Mouse (Mus musculus) stomach, embryonic 15.5 days (tissue): Measurements from ENCODE around the gene Dhx34. TPM values are rescaled to one million over a fixed set of nuclear protein-coding genes. Genes with fewer than 3 reads are reported as not detected.

Source experiments
- ATAC-seq: fragments of 200-750 bp; cut with Nextera tagmentation; 2 replicates; pipeline ENCODE4 v1.8.0; 2017; ENCODE audit warnings: low read depth, moderate number of reproducible peaks, moderate TSS enrichment; ENCODE audit not compliant: insufficient read depth, low FRiP score
- H3K27ac ChIP-seq: fragments of 300-500 bp; sonication (generic); 2 replicates; pipeline ENCODE4 v1.5.1; 2015; ENCODE audit warnings: mild to moderate bottlenecking, inconsistent platforms
- H3K27me3 ChIP-seq: fragments of 300-500 bp; sonication (generic); replicated peaks from 2 replicates; pipeline ENCODE4 v1.6.1; 2015; ENCODE audit warnings: inconsistent platforms
- H3K36me3 ChIP-seq: fragments of 300-500 bp; sonication (generic); 2 replicates; pipeline ENCODE4 v1.6.1; 2015; ENCODE audit warnings: inconsistent platforms
- H3K4me1 ChIP-seq: fragments of 300-500 bp; sonication (generic); 2 replicates; pipeline ENCODE4 v1.6.1; 2015; ENCODE audit warnings: inconsistent platforms
- H3K4me2 ChIP-seq: fragments of 300-500 bp; sonication (generic); 2 replicates; pipeline ENCODE4 v1.6.1; 2015; ENCODE audit warnings: mild to moderate bottlenecking, inconsistent platforms
- H3K4me3 ChIP-seq: fragments of 300-500 bp; sonication (generic); replicated peaks from 2 replicates; pipeline ENCODE4 v1.5.1; 2015; ENCODE audit warnings: inconsistent platforms
- H3K9ac ChIP-seq: fragments of 300-500 bp; sonication (generic); 2 replicates; pipeline ENCODE4 v1.6.1; 2015; ENCODE audit warnings: inconsistent platforms
- H3K9me3 ChIP-seq: fragments of 300-500 bp; sonication (generic); 2 replicates; pipeline ENCODE4 v1.6.1; 2016; ENCODE audit warnings: inconsistent platforms
- WGBS: fragments of 180-500 bp; shearing (Covaris S2); methylation state at CpG from one replicate; pipeline ENCODE4 v1.1.7; 2015; 5-methylcytosine and 5-hydroxymethylcytosine counted together
- polyA plus RNA-seq: library from polyadenylated mRNA; unstranded; fragments of >200 nt; fragmentation: Nextera tagmentation; extraction: Ambion mirVana; gene quantifications from 2 replicates; pipeline ENCODE4 v1.2.1, GENCODE M21; 2015

The Dhx34 gene
- polyA plus RNA-seq, 1 experiment from 2014 or later, result 37.9 TPM

GRCm38 (mm10) chr7:16156105-16156714, 65.6 kb downstream of the Dhx34 start:
- Histone ChIP-seq H3K27me3 (peaks cover 16% of the 10 kb centered on the region; the same call in 1 of the 2 replicates), H3K9ac (no peak overlapping the region), H3K4me3 (no peak overlapping the region), H3K4me1 (no peaks in the 10 kb centered on the region), H3K9me3 (no peaks in the 10 kb centered on the region), H3K36me3 (no peaks in the 10 kb centered on the region), H3K27ac (no peak overlapping the region), H3K4me2 (no peak overlapping the region)
- WGBS, result 66% methylated on average over 8 of the region's 8 CpGs
- no peak for ATAC-seq

- WGBS, result 73% methylated on average over 9 of the region's 9 CpGs
- H3K4me3 ChIP-seq, result no peak overlapping the region
- no peak for ATAC-seq
These were observed 66.5 kb downstream of the Dhx34 start for GRCm38 (mm10) chr7:16155132-16155872.

GRCm38 (mm10) chr7:16153522-16153921, 68.3 kb downstream of the Dhx34 start:
- peaks cover 2% of the 10 kb centered on the region; the same call in 1 of the 2 replicates for H3K27me3 ChIP-seq
- peak; percentile 66; the same call in 1 of the 2 replicates for ATAC-seq

More at GRCm38 (mm10) chr7:16155132-16155872, 66.5 kb downstream of the Dhx34 start:
- Histone ChIP-seq H3K27ac (no peak overlapping the region), H3K9ac (no peak overlapping the region), H3K36me3 (no peaks in the 10 kb centered on the region), H3K4me1 (no peaks in the 10 kb centered on the region), H3K27me3 (peaks cover 16% of the 10 kb centered on the region; the same call in 1 of the 2 replicates), H3K9me3 (no peaks in the 10 kb centered on the region), H3K4me2 (no peak overlapping the region)

GRCm38 (mm10) chr7:16150191-16151145, 71.4 kb downstream of the Dhx34 start:
- Histone ChIP-seq H3K4me2 (no peak overlapping the region), H3K9me3 (no peaks in the 10 kb centered on the region), H3K36me3 (no peaks in the 10 kb centered on the region), H3K9ac (no peak overlapping the region), H3K27me3 (no peaks in the 10 kb centered on the region), H3K4me3 (no peak overlapping the region), H3K27ac (no peak overlapping the region), H3K4me1 (no peaks in the 10 kb centered on the region)
- 64% methylated on average over 9 of the region's 9 CpGs for WGBS
- ATAC-seq, result no peak

More at GRCm38 (mm10) chr7:16153522-16153921, 68.3 kb downstream of the Dhx34 start:
- Histone ChIP-seq H3K27ac (no peak overlapping the region), H3K9ac (no peak overlapping the region), H3K9me3 (no peaks in the 10 kb centered on the region), H3K36me3 (no peaks in the 10 kb centered on the region), H3K4me3 (no peak overlapping the region), H3K4me1 (no peaks in the 10 kb centered on the region), H3K4me2 (no peak overlapping the region)
- 17% methylated on average over 10 of the region's 10 CpGs for WGBS

- ATAC-seq, result no peak
- 62% methylated on average over 5 of the region's 5 CpGs for WGBS
- Histone ChIP-seq H3K4me3 (no peak overlapping the region), H3K36me3 (no peaks in the 10 kb centered on the region), H3K27ac (no peak overlapping the region), H3K4me2 (no peak overlapping the region), H3K27me3 (no peaks in the 10 kb centered on the region), H3K9me3 (no peaks in the 10 kb centered on the region), H3K9ac (no peak overlapping the region), H3K4me1 (no peaks in the 10 kb centered on the region)
These were observed 72.6 kb downstream of the Dhx34 start for GRCm38 (mm10) chr7:16149241-16149640.

- Histone ChIP-seq H3K27ac (no peak overlapping the region), H3K36me3 (no peaks in the 10 kb centered on the region), H3K9ac (no peak overlapping the region), H3K27me3 (no peaks in the 10 kb centered on the region), H3K4me1 (no peaks in the 10 kb centered on the region), H3K9me3 (no peaks in the 10 kb centered on the region), H3K4me2 (no peak overlapping the region), H3K4me3 (no peak overlapping the region)
- WGBS, result 14% methylated on average over 15 of the region's 15 CpGs
- no peak for ATAC-seq
These were observed 74.2 kb downstream of the Dhx34 start for GRCm38 (mm10) chr7:16147643-16148042.

Other genes starting within 250 kb of the Dhx34 start
- 5.8 and 7.2 TPM in 2 replicates for gene Bicra, start 174.1 kb downstream of the Dhx34 start, polyA plus RNA-seq
- gene Zfp541, start 160.2 kb downstream of the Dhx34 start, polyA plus RNA-seq, result 0.04 and 0.10 TPM in 2 replicates
- 175 and 176 TPM in 2 replicates for gene Napa, start 123.6 kb downstream of the Dhx34 start, polyA plus RNA-seq
- gene Kptn, start 102.1 kb downstream of the Dhx34 start, polyA plus RNA-seq, result 29.5 and 29.9 TPM in 2 replicates
- 0.30 and 0.35 TPM in 2 replicates for gene Slc8a2, start 92.2 kb downstream of the Dhx34 start, polyA plus RNA-seq
- 28.2 and 28.8 TPM in 2 replicates for gene Meis3, start 46.9 kb downstream of the Dhx34 start, polyA plus RNA-seq
- 0.28 and 0.37 TPM in 2 replicates for gene C5ar2, start 22.1 kb upstream of the Dhx34 start, polyA plus RNA-seq
- gene C5ar1, start 37.5 kb upstream of the Dhx34 start, polyA plus RNA-seq, result 3.7 and 4.1 TPM in 2 replicates
- gene Inafm1, start 51.6 kb upstream of the Dhx34 start, polyA plus RNA-seq, result 20.5 and 21.1 TPM in 2 replicates
- 26.7 and 27.0 TPM in 2 replicates for gene Ccdc9, start 64.8 kb upstream of the Dhx34 start, polyA plus RNA-seq
- 6.7 and 7.4 TPM in 2 replicates for gene Bbc3, start 86.4 kb upstream of the Dhx34 start, polyA plus RNA-seq
- 272 and 284 TPM in 2 replicates for gene Sae1, start 165.8 kb upstream of the Dhx34 start, polyA plus RNA-seq
- gene Zc3h4, start 178.9 kb upstream of the Dhx34 start, polyA plus RNA-seq, result 16.8 and 17.4 TPM in 2 replicates
- gene Tmem160, start 230.7 kb upstream of the Dhx34 start, polyA plus RNA-seq, result 48.5 and 57.0 TPM in 2 replicates